Mouse (Mus musculus): ENCODE measurements around the gene Lingo1. TPM values are rescaled to one million over a fixed set of nuclear protein-coding genes. Genes with fewer than 3 reads are reported as not detected.

Gene Lingo1
- polyA plus RNA-seq, 1 experiment: 1.0 TPM

GRCm38 (mm10) chr9:56739181-56739737 lies 57.0 kb downstream of the Lingo1 start:
- no peaks in the 10 kb centered on the region for H3K27me3 ChIP-seq (ENCODE audit: control insufficient read depth, insufficient read depth, low read length, poor library complexity, severe bottlenecking)
- TF ChIP-seq CTCF (IDR thresholded peaks at IDR 0.05; ENCODE audit: low read depth, low read length) (no peak), POLR2A (IDR thresholded peaks at IDR 0.05; ENCODE audit: insufficient read depth, low read length) (no peak)
- H3K36me3 ChIP-seq (ENCODE audit: control insufficient read depth, insufficient read depth, low read length, poor library complexity, severe bottlenecking): no peaks in the 10 kb centered on the region
- no peaks in the 10 kb centered on the region for H3K9me3 ChIP-seq (replicated peaks; ENCODE audit: control insufficient read depth, insufficient read depth, low read length, poor library complexity, severe bottlenecking)
- no peak overlapping the region for H3K27ac ChIP-seq (ENCODE audit: insufficient read depth, low read length)
- H3K4me1 ChIP-seq (ENCODE audit: control insufficient read depth, insufficient read depth, low read length): no peaks in the 10 kb centered on the region
- no peak overlapping the region for H3K9ac ChIP-seq (ENCODE audit: low read depth, poor library complexity, severe bottlenecking)
- no peak overlapping the region for H3K4me3 ChIP-seq (ENCODE audit: low read depth, low read length)

GRCm38 (mm10) chr9:56738261-56739171 lies 57.8 kb downstream of the Lingo1 start:
- no peaks in the 10 kb centered on the region for H3K27me3 ChIP-seq (ENCODE audit: control insufficient read depth, insufficient read depth, low read length, poor library complexity, severe bottlenecking)
- TF ChIP-seq CTCF (IDR thresholded peaks at IDR 0.05; ENCODE audit: low read depth, low read length) (no peak), EP300 (IDR thresholded peaks at IDR 0.05; ENCODE audit: insufficient read depth, low read depth, low read length) (no peak), POLR2A (IDR thresholded peaks at IDR 0.05; ENCODE audit: insufficient read depth, low read length) (no peak)
- no peaks in the 10 kb centered on the region for H3K36me3 ChIP-seq (ENCODE audit: control insufficient read depth, insufficient read depth, low read length, poor library complexity, severe bottlenecking)
- no peak overlapping the region for H3K4me3 ChIP-seq (ENCODE audit: low read depth, low read length)
- no peak overlapping the region for H3K27ac ChIP-seq (ENCODE audit: insufficient read depth, low read length)
- H3K9me3 ChIP-seq (replicated peaks; ENCODE audit: control insufficient read depth, insufficient read depth, low read length, poor library complexity, severe bottlenecking): no peaks in the 10 kb centered on the region
- H3K4me1 ChIP-seq (ENCODE audit: control insufficient read depth, insufficient read depth, low read length): no peaks in the 10 kb centered on the region
- H3K9ac ChIP-seq (ENCODE audit: low read depth, poor library complexity, severe bottlenecking): no peak overlapping the region

- H3K9me3 ChIP-seq (replicated peaks; ENCODE audit: control insufficient read depth, insufficient read depth, low read length, poor library complexity, severe bottlenecking): no peaks in the 10 kb centered on the region
- TF ChIP-seq CTCF (IDR thresholded peaks at IDR 0.05; ENCODE audit: low read depth, low read length) (no peak), POLR2A (IDR thresholded peaks at IDR 0.05; ENCODE audit: insufficient read depth, low read length) (no peak), EP300 (IDR thresholded peaks at IDR 0.05; ENCODE audit: insufficient read depth, low read depth, low read length) (no peak)
- no peaks in the 10 kb centered on the region for H3K4me1 ChIP-seq (ENCODE audit: control insufficient read depth, insufficient read depth, low read length)
- no peak overlapping the region for H3K27ac ChIP-seq (ENCODE audit: insufficient read depth, low read length)
- no peak overlapping the region for H3K4me3 ChIP-seq (ENCODE audit: low read depth, low read length)
- no peak overlapping the region for H3K9ac ChIP-seq (ENCODE audit: low read depth, poor library complexity, severe bottlenecking)
- H3K27me3 ChIP-seq (ENCODE audit: control insufficient read depth, insufficient read depth, low read length, poor library complexity, severe bottlenecking): no peaks in the 10 kb centered on the region
- no peaks in the 10 kb centered on the region for H3K36me3 ChIP-seq (ENCODE audit: control insufficient read depth, insufficient read depth, low read length, poor library complexity, severe bottlenecking)
Measured at GRCm38 (mm10) chr9:56734398-56734797, 61.9 kb downstream of the Lingo1 start.

- Histone ChIP-seq H3K4me3 (ENCODE audit: low read depth, low read length) (no peak overlapping the region), H3K36me3 (ENCODE audit: control insufficient read depth, insufficient read depth, low read length, poor library complexity, severe bottlenecking) (no peaks in the 10 kb centered on the region), H3K27ac (ENCODE audit: insufficient read depth, low read length) (no peak overlapping the region), H3K9me3 (replicated peaks; ENCODE audit: control insufficient read depth, insufficient read depth, low read length, poor library complexity, severe bottlenecking) (no peaks in the 10 kb centered on the region), H3K4me1 (ENCODE audit: control insufficient read depth, insufficient read depth, low read length) (no peaks in the 10 kb centered on the region), H3K27me3 (ENCODE audit: control insufficient read depth, insufficient read depth, low read length, poor library complexity, severe bottlenecking) (no peaks in the 10 kb centered on the region), H3K9ac (ENCODE audit: low read depth, poor library complexity, severe bottlenecking) (no peak overlapping the region)
- no peak for TF ChIP-seq POLR2A (IDR thresholded peaks at IDR 0.05; ENCODE audit: insufficient read depth, low read length)
- no peak for TF ChIP-seq EP300 (IDR thresholded peaks at IDR 0.05; ENCODE audit: insufficient read depth, low read depth, low read length)
- TF ChIP-seq CTCF (IDR thresholded peaks at IDR 0.05; ENCODE audit: low read depth, low read length): no peak
Measured at GRCm38 (mm10) chr9:56730997-56731396, 65.3 kb downstream of the Lingo1 start.

- H3K4me1 ChIP-seq (ENCODE audit: control insufficient read depth, insufficient read depth, low read length): no peaks in the 10 kb centered on the region
- no peak overlapping the region for H3K27ac ChIP-seq (ENCODE audit: insufficient read depth, low read length)
- H3K4me3 ChIP-seq (ENCODE audit: low read depth, low read length): no peak overlapping the region
- H3K9me3 ChIP-seq (replicated peaks; ENCODE audit: control insufficient read depth, insufficient read depth, low read length, poor library complexity, severe bottlenecking): no peaks in the 10 kb centered on the region
- H3K27me3 ChIP-seq (ENCODE audit: control insufficient read depth, insufficient read depth, low read length, poor library complexity, severe bottlenecking): no peaks in the 10 kb centered on the region
- no peaks in the 10 kb centered on the region for H3K36me3 ChIP-seq (ENCODE audit: control insufficient read depth, insufficient read depth, low read length, poor library complexity, severe bottlenecking)
- H3K9ac ChIP-seq (ENCODE audit: low read depth, poor library complexity, severe bottlenecking): no peak overlapping the region
- no peak for TF ChIP-seq CTCF (IDR thresholded peaks at IDR 0.05; ENCODE audit: low read depth, low read length)
- no peak for TF ChIP-seq EP300 (IDR thresholded peaks at IDR 0.05; ENCODE audit: insufficient read depth, low read depth, low read length)
- TF ChIP-seq POLR2A (IDR thresholded peaks at IDR 0.05; ENCODE audit: insufficient read depth, low read length): no peak
Measured at GRCm38 (mm10) chr9:56729145-56729544, 67.1 kb downstream of the Lingo1 start.
